Mouse (Mus musculus) stomach, embryonic 14.5 days (tissue): ENCODE measurements at regions not wholly inside any gene's neighbourhood (a gene's known extent, or its start where the extent isn't known, plus 50 kb on each side); places are given as distances from the start of the nearest gene placed in this dataset.

Experiments used
- ATAC-seq: fragments of 200-750 bp; cut with Nextera tagmentation; 2 replicates; pipeline ENCODE4 v1.8.0; 2017; ENCODE audit warnings: low read depth, moderate TSS enrichment; ENCODE audit not compliant: insufficient number of reproducible peaks, insufficient read depth, low FRiP score
- H3K27ac ChIP-seq: fragments of 300-500 bp; sonication (generic); 2 replicates; pipeline ENCODE4 v1.5.1; 2014; ENCODE audit warnings: mild to moderate bottlenecking, low read length, moderate library complexity, mixed read lengths
- H3K27me3 ChIP-seq: fragments of 300-500 bp; sonication (generic); 2 replicates; pipeline ENCODE4 v1.6.1; 2014; ENCODE audit warnings: low read length, control low read depth, mixed read lengths; ENCODE audit not compliant: control insufficient read depth, insufficient read depth
- H3K36me3 ChIP-seq: fragments of 300-500 bp; sonication (generic); 2 replicates; pipeline ENCODE4 v1.6.1; 2014; ENCODE audit warnings: mild to moderate bottlenecking, control low read depth, low read length, moderate library complexity, mixed read lengths; ENCODE audit not compliant: control insufficient read depth, insufficient read depth
- H3K4me1 ChIP-seq: fragments of 300-500 bp; sonication (generic); 2 replicates; pipeline ENCODE4 v1.6.1; 2014; ENCODE audit warnings: low read length, control low read depth, mixed read lengths; ENCODE audit not compliant: control insufficient read depth, insufficient read depth
- H3K4me2 ChIP-seq: fragments of 300-500 bp; sonication (generic); replicated peaks from 2 replicates; pipeline ENCODE4 v1.6.1; 2014; ENCODE audit warnings: low read depth, low read length, control low read depth
- H3K4me3 ChIP-seq: fragments of 300-500 bp; sonication (generic); 2 replicates; pipeline ENCODE4 v1.5.1; 2014; ENCODE audit warnings: low read depth, low read length, control low read depth
- H3K9ac ChIP-seq: fragments of 300-500 bp; sonication (generic); replicated peaks from 2 replicates; pipeline ENCODE4 v1.6.1; 2014; ENCODE audit warnings: low read depth, mild to moderate bottlenecking, control low read depth, low read length, moderate library complexity, mixed read lengths
- H3K9me3 ChIP-seq: fragments of 300-500 bp; sonication (generic); 2 replicates; pipeline ENCODE4 v1.6.1; 2016; ENCODE audit warnings: low read depth, low read length, control low read depth; ENCODE audit not compliant: control insufficient read depth
- WGBS: fragments of 180-500 bp; shearing (Covaris S2); extraction: QIAGEN DNeasy Blood & Tissue Kit; methylation state at CpG from one replicate; pipeline ENCODE4 v1.1.7; 2014; 5-methylcytosine and 5-hydroxymethylcytosine counted together

DNA sequence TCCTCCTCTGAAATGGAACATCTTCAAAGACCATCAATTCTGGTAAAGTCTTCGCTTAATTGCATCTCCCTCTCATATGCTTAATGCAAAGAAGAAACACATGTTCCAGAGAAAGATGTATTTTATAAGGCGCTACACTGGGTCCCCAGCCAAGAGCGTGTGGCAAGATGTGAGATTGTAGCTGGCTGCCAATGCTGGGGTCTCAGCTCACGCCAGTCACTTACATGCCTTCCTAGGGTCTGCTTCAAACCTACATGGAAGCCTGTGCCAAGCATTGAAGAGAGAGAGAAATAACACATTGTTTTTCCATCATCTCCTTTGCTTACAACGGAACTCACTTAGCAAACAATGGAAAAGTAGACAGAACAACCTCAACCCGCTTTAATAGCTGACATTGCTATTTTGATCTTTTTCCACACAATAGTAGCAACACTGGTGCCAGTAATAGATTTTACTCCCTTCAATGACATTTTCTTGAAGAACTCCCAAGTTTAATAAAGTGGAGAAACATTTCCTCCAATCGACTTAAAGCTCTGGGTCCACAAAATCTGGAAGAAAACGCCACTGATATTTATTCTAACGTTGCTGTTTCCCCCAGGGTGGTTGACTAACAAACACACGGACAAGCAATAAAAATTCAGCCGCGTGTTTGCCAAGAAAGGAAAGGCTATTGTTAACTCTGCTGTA, 195.1 kb downstream of the Spata18 start:
- no peaks in the 10 kb centered on the region for H3K27me3 ChIP-seq
- no peak for ATAC-seq
- no peak overlapping the region for H3K27ac ChIP-seq
- H3K4me2 ChIP-seq = no peak overlapping the region
- no peaks in the 10 kb centered on the region for H3K9me3 ChIP-seq
- 76% methylated on average over 12 of the region's 12 CpGs for WGBS
- no peak overlapping the region for H3K4me3 ChIP-seq
- no peaks in the 10 kb centered on the region for H3K4me1 ChIP-seq
- H3K9ac ChIP-seq = no peak overlapping the region
- H3K36me3 ChIP-seq = no peaks in the 10 kb centered on the region

DNA sequence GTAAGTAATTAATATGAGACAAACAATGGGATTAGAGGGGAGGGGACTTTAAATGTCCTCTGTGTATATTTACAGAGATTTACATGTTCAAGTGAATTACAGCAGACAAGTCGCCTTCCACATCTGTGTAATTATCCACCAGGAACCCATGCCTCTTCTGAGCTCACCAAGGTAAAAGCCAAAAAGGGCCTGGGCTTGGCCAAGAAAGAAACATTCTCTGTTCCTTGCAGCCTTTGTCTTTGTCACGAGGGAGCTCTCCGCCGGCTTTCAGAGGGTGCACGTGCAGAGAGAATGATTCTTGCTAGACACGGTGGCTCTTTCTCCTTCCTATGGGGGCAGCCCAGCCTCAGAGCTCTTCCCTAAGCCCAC, 195.6 kb downstream of the Spata18 start:
- Histone ChIP-seq H3K9ac (no peak overlapping the region), H3K27me3 (no peaks in the 10 kb centered on the region), H3K36me3 (no peaks in the 10 kb centered on the region), H3K4me2 (no peak overlapping the region), H3K4me1 (no peaks in the 10 kb centered on the region), H3K27ac (no peak overlapping the region), H3K4me3 (no peak overlapping the region), H3K9me3 (no peaks in the 10 kb centered on the region)
- 70% methylated on average over 6 of the region's 6 CpGs for WGBS
- no peak for ATAC-seq

DNA sequence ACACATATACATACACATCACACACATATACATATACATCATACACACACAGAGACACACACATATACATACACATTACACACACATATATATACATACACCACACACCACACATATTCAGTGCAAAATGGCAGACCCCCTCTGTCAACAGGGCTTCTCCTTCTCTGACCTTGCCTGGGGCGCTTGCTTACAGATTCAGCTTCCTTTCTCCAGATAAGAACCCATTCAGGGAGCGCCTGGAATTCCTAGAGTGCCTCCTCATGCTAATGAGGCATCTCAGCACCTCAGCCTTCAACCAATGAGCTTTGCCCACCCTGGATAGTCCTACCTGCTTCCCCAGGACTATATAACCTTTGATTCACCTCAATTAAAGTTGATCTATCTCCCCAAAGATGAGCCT, 200.3 kb downstream of the Spata18 start:
- no peak for ATAC-seq
- 42% methylated on average over 2 of the region's 2 CpGs for WGBS
- Histone ChIP-seq H3K4me3 (no peak overlapping the region), H3K27ac (no peak overlapping the region), H3K4me1 (no peaks in the 10 kb centered on the region; the same call in 1 of the 2 replicates), H3K4me2 (no peak overlapping the region), H3K27me3 (no peaks in the 10 kb centered on the region), H3K36me3 (no peaks in the 10 kb centered on the region), H3K9me3 (no peaks in the 10 kb centered on the region), H3K9ac (no peak overlapping the region)

DNA sequence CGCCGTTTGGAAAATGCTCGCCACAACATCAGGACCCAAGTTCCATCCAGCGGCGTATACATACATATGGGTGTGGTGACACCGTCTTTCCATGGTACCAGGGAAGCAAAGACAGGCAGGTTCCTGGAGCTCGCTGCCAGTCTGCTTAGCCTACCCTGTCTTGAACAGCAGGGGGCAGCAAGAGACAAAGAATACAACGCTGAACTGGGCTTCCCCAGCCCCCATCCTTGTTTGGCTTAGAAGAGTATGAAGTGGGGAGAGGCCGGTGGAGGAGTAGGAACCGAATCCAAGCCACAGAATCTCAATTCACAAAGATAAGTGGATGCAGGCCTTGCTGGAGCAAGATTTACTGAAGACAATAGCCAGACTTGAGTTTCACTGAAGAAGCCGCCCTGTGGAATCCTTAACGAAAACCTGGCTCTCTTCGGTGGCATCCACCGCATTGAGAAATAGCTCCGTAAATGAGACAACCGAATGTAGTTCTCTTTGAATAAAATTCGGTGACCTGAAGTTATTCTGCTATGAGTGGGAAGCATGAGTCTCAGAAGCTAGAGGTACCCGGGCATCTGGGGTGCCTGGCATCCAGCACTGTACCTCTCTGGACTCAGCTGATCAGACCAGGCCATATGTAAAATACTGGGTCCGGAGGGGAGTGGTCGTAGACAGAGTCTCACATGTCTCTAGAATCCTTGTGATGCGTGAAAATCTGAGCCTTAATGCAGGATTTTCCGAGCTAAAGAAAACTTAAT, 203.0 kb downstream of the Spata18 start:
- peak; percentile 80 for ATAC-seq
- Histone ChIP-seq H3K4me2 (0 out of 2 replicates have a peak overlapping the region, but pooled peaks have one; percentile 15), H3K36me3 (no peaks in the 10 kb centered on the region), H3K9ac (no peak overlapping the region), H3K4me3 (no peak overlapping the region), H3K9me3 (no peaks in the 10 kb centered on the region), H3K27me3 (no peaks in the 10 kb centered on the region), H3K4me1 (no peaks in the 10 kb centered on the region; the same call in 1 of the 2 replicates), H3K27ac (peak overlapping the region; percentile 22; the same call in 1 of the 2 replicates)
- 45% methylated on average over 22 of the region's 22 CpGs for WGBS

DNA sequence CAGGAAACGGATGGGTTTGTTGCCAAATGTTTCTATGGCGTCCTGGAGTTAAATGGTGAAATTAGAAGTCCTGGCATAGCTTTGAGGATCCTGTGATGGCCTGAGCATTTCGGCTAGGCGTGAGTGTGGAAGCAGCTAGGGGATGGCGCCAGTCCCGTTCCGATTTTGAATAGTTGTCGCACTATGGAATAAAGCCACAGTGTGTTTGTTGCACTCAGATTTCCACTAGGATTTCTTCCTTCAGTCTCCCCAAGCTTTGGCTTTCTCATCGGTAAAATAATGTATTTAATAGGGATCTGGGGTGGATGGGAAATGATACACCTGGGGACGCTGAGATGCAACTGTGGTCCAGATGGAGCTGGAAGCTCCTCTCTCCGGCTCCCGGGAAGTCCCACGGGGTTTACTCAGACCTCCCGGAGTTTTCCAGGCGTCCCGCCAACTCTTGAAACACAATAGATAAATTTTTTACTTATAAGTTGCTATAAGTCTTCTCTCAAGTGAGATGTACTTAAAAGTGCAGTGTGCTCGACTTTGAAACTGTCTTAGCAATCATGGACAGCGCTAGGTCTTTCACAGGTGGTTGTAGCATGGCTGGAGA, 203.7 kb downstream of the Spata18 start:
- Histone ChIP-seq H3K9me3 (no peaks in the 10 kb centered on the region), H3K4me2 (no peak overlapping the region), H3K27ac (peak overlapping the region; percentile 22; the same call in 1 of the 2 replicates), H3K27me3 (no peaks in the 10 kb centered on the region), H3K4me3 (no peak overlapping the region), H3K4me1 (no peaks in the 10 kb centered on the region; the same call in 1 of the 2 replicates), H3K9ac (no peak overlapping the region), H3K36me3 (no peaks in the 10 kb centered on the region)
- 57% methylated on average over 18 of the region's 18 CpGs for WGBS
- ATAC-seq = no peak

DNA sequence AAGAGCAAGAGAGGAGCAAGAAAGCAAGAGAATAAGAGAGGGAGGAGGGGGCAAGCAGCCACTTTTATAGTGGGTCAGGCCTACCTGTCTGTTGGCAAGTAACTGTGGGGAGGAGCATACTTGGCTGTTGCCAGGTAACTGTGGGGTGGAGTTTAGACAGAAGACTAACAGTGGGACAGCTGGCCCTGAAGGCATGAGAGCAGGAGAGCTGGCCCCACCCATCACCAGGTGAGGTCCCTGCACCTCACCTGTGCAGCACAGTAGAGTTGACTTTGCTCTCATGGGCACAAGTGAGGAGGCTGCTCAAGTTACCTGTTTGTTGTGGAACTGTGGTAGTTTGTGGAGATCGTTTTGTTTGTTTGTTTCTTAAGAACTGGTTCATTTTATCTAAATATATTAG, 208.1 kb downstream of the Spata18 start:
- H3K27ac ChIP-seq = no peak overlapping the region
- no peaks in the 10 kb centered on the region; the same call in 1 of the 2 replicates for H3K4me1 ChIP-seq
- H3K27me3 ChIP-seq = no peaks in the 10 kb centered on the region
- H3K9ac ChIP-seq = no peak overlapping the region
- H3K4me3 ChIP-seq = no peak overlapping the region
- H3K36me3 ChIP-seq = no peaks in the 10 kb centered on the region
- no peak overlapping the region for H3K4me2 ChIP-seq
- no peaks in the 10 kb centered on the region for H3K9me3 ChIP-seq
- no peak for ATAC-seq
- 87% methylated on average over 1 of the region's 1 CpGs for WGBS

DNA sequence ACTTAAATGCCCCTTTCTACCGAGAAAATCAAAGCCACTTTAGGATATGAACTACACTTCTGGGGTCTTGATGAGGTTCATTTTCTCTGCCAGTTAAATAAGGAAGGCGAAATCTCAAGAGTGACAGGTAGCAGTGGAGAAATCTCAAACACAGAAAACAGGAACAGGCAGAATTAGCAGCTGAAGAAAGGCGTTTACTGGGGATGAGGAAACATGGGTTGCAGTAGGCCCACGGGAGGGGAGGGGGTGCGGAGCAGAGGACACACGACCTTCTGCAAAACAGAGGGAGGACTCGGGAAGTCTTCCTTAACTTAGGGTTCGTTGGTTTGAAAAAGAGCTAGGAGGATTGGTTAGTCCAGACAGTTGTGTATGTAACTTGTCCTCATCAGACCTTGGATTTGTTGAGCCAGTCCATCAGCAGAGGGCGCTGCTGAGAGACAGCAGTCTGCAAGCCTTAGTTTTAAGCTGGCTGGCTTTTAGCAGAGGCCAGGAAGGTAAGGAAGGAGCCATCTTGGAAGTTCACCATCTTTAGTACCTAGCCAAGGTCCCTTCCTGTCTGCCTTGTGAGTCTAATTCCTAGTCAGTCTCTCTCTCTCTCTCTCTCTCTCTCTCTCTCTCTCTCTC, 204.0 kb downstream of the Usp46 start:
- no peak overlapping the region for H3K4me3 ChIP-seq

DNA sequence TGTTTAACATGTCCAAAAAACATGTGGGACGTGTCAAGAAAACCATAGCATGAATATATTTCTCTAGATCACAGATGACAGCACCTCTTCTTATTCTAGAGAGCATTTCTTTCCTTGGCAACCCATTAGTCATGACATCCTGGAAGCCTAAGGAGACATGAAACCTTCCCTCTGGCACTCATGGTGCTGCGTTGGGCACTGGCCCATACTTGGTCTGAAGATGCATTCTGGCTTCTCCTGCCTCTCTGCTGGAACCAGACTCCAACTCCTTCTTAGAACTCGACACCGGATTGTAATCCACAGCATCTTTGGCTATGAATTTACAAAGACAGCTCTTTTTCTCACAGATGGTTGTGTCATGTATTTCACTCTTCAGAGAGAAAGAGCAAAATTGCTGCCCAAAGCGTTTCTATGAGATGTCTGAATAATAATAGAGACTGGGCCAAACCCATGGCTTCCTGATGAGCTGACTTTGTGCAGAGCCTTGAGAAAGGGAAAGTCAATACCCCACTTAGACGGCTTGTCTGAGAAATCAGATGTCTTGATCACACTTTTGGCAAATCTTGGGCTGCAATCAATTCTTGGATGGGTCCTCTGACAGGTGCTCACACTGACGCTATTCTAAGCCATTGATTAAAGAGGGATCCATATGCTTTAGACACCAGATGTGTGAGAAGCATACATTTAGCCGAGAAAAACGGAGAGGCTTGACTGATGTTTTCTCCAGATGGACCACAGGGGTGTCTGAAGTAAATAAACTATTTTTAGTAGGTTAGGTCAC, 195.4 kb downstream of the Usp46 start:
- no peak overlapping the region for H3K9ac ChIP-seq
- H3K4me2 ChIP-seq = no peak overlapping the region
- 63% methylated on average over 9 of the region's 9 CpGs for WGBS
- H3K27me3 ChIP-seq = no peaks in the 10 kb centered on the region
- no peak overlapping the region for H3K27ac ChIP-seq
- no peaks in the 10 kb centered on the region for H3K9me3 ChIP-seq
- no peaks in the 10 kb centered on the region for H3K36me3 ChIP-seq
- no peaks in the 10 kb centered on the region for H3K4me1 ChIP-seq
- ATAC-seq = no peak
- no peak overlapping the region for H3K4me3 ChIP-seq

More for the DNA sequence above, 204.0 kb downstream of the Usp46 start:
- no peaks in the 10 kb centered on the region for H3K4me1 ChIP-seq
- H3K27ac ChIP-seq = no peak overlapping the region
- no peak for ATAC-seq
- no peaks in the 10 kb centered on the region for H3K36me3 ChIP-seq
- WGBS = 74% methylated on average over 9 of the region's 9 CpGs
- no peaks in the 10 kb centered on the region for H3K9me3 ChIP-seq
- H3K27me3 ChIP-seq = no peaks in the 10 kb centered on the region
- no peak overlapping the region for H3K9ac ChIP-seq
- no peak overlapping the region for H3K4me2 ChIP-seq
